8 mouse cellular contexts compared by ENCODE assay signal in the genomic region with DNA sequence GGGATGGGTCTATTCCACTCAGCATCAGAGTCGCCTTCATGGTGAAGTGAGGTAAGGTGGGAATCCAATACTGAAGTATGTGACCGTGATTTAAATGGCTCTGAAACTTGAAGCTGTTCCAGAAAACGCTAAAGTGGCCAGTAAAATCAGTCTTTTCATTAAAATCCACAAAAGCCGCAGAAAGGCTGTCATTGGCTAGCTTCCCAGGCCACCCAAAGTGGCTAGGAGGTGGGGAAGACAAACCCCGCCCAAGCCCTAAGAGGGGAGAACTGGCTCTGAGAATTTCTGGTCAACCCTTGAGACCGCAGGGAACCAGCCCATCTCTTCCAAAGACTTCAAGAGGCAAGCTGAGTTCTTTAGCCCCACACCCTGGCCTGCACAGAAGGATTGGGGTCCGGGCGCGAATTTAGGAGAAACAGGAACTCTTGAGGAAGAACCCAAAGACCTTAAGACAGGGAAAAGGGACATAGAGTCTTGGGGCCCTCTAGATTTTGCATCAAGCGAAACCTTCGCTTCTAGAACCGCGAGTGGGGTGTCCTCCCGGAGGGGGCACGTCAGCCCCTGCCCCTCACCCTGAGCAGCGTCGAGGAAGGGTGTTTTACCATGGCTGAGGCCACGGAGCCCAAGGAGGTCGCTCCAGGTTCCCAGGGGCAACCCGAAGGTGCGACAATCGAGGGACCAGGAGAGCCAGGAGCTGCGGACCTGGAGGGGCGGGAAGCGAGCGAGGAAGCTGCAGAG. TPM values are rescaled to one million over a fixed set of nuclear protein-coding genes. Genes with fewer than 3 reads are reported as not detected.
DNase-seq lines count a peak whose midpoint lies in the region; ATAC-seq and TF ChIP-seq lines count a peak whose summit lies in the region.

No protein-coding gene starts in this region.

- H3K4me2 ChIP-seq in heart, embryonic 16.5 days (ENCODE audit: low read depth, low read length) = peak overlapping the region; percentile 96
- H3K4me2 ChIP-seq in hindbrain, postnatal 0 days (ENCODE audit: low read depth, low read length) = peak overlapping the region; percentile 86
- H3K4me2 ChIP-seq in midbrain, embryonic 14.5 days (ENCODE audit: low read length) = peak overlapping the region; percentile 87

- H3K4me1 ChIP-seq in heart, embryonic 16.5 days (ENCODE audit: control insufficient read depth, insufficient read depth, low read length) = peaks cover 19% of the 10 kb centered on the region
- 0 out of 2 replicates have a peak, but pooled peaks cover 9% of the 10 kb centered on the region for H3K4me1 ChIP-seq in hindbrain, postnatal 0 days (ENCODE audit: insufficient read depth, low read length)
- peaks cover 10% of the 10 kb centered on the region for H3K4me1 ChIP-seq in midbrain, embryonic 14.5 days (ENCODE audit: control insufficient read depth, insufficient read depth, low read length)

- DNase-seq in heart, postnatal 36 days = no peak
- DNase-seq in hindbrain, postnatal 0 days (ENCODE audit: low spot score) = no peak
- DNase-seq in midbrain, embryonic 14.5 days = no peak
- DNase-seq in right cerebral cortex, postnatal 14 days = no peak
- no peak for DNase-seq in cerebellum, adult 18-20 months

- H3K9ac ChIP-seq in heart, embryonic 16.5 days (ENCODE audit: low read length) = peak overlapping the region; percentile 72
- peak overlapping the region; percentile 46; the same call in 1 of the 2 replicates for H3K9ac ChIP-seq in hindbrain, postnatal 0 days (replicated peaks; ENCODE audit: low read length)
- H3K9ac ChIP-seq in midbrain, embryonic 14.5 days (replicated peaks; ENCODE audit: low read length) = peak overlapping the region; percentile 48; the same call in 1 of the 2 replicates

- H3K27ac ChIP-seq in heart, embryonic 16.5 days (ENCODE audit: low read length) = no peak overlapping the region
- H3K27ac ChIP-seq in hindbrain, postnatal 0 days = peak overlapping the region; percentile 36; the same call in 1 of the 2 replicates
- H3K27ac ChIP-seq in midbrain, embryonic 14.5 days (replicated peaks; ENCODE audit: low read depth, low read length) = no peak overlapping the region

- H3K27me3 ChIP-seq in heart, embryonic 16.5 days (ENCODE audit: control insufficient read depth, insufficient read depth, low read length) = peaks cover 47% of the 10 kb centered on the region
- H3K27me3 ChIP-seq in hindbrain, postnatal 0 days (ENCODE audit: insufficient read depth, low read length) = peaks cover 25% of the 10 kb centered on the region
- H3K27me3 ChIP-seq in midbrain, embryonic 14.5 days (ENCODE audit: control insufficient read depth, insufficient read depth, low read length) = peaks cover 33% of the 10 kb centered on the region

- no peaks in the 10 kb centered on the region for H3K36me3 ChIP-seq in heart, embryonic 16.5 days (ENCODE audit: control insufficient read depth, insufficient read depth)
- no peaks in the 10 kb centered on the region for H3K36me3 ChIP-seq in hindbrain, postnatal 0 days (ENCODE audit: insufficient read depth, low read length)
- H3K36me3 ChIP-seq in midbrain, embryonic 14.5 days (ENCODE audit: control insufficient read depth, insufficient read depth, low read length) = no peaks in the 10 kb centered on the region

- no peaks in the 10 kb centered on the region; the same call in 1 of the 2 replicates for H3K9me3 ChIP-seq in heart, embryonic 16.5 days (replicated peaks; ENCODE audit: control insufficient read depth, low read length)
- H3K9me3 ChIP-seq in hindbrain, postnatal 0 days (ENCODE audit: low read length) = no peaks in the 10 kb centered on the region
- H3K9me3 ChIP-seq in midbrain, embryonic 14.5 days (ENCODE audit: control insufficient read depth, low read length) = no peaks in the 10 kb centered on the region

- no peak for TF ChIP-seq CTCF in hindbrain, postnatal 0 days (IDR thresholded peaks at IDR 0.05; ENCODE audit: low read depth)

- peak overlapping the region; percentile 71 for H3K4me3 ChIP-seq in heart, embryonic 16.5 days (ENCODE audit: low read length)
- peak overlapping the region; percentile 47 for H3K4me3 ChIP-seq in hindbrain, postnatal 0 days (ENCODE audit: low read length)
- H3K4me3 ChIP-seq in midbrain, embryonic 14.5 days (replicated peaks; ENCODE audit: low read depth, low read length) = peak overlapping the region; percentile 42

- 14% methylated on average over 26 of the region's 26 CpGs for WGBS in heart, embryonic 16.5 days
- 10% methylated on average over 26 of the region's 26 CpGs for whole genome bisulfite sequencing in hindbrain, postnatal 0 days
- WGBS in midbrain, embryonic 14.5 days = 8% methylated on average over 26 of the region's 26 CpGs

- intact Hi-C loops in heart, postnatal 36 days (cut with DNase I) = no loop called here

- no peak for ATAC-seq in heart, embryonic 16.5 days (replicated peaks; ENCODE audit: extremely low read depth, insufficient read depth, low FRiP score)
- peak; percentile 27; the same call in 1 of the 2 replicates for ATAC-seq in common myeloid progenitor, adult 5-6 weeks (replicated peaks; ENCODE audit: low read depth, poor library complexity, severe bottlenecking)
- ATAC-seq in hindbrain, postnatal 0 days = 0 out of 2 replicates have a peak, but pooled peaks have one; percentile 15
- no peak for ATAC-seq in midbrain, embryonic 14.5 days (ENCODE audit: low FRiP score, low TSS enrichment)
- ATAC-seq in inflammation-experienced regulatory T-cells, adult 6 months = no peak

RNA-seq across cellular contexts. Expression of a gene that starts 12.5 kb away (rescaled TPM):
- polyA plus RNA-seq in heart, embryonic 16.5 days (2015; fragmentation: Nextera tagmentation; extraction: Ambion mirVana) = 1.9 and 3.4 TPM in 2 replicates
- total RNA-seq in heart, postnatal 36 days (2021) = under 1 TPM; 0.08 to 0.25 TPM
- total RNA-seq in common myeloid progenitor, adult 5-6 weeks (2017) = not detected in 2 replicates
- total RNA-seq in hindbrain, postnatal 0 days (2014; rRNA removed) = 4.5 and 6.2 TPM in 2 replicates
- polyA plus RNA-seq in hindbrain, postnatal 0 days (2015; fragmentation: Nextera tagmentation; extraction: Ambion mirVana) = 7.7 and 8.9 TPM in 2 replicates
- polyA plus RNA-seq in midbrain, embryonic 14.5 days (2014; fragmentation: Nextera tagmentation; extraction: Ambion mirVana) = 0.91 TPM in 1 of 2 replicates, not detected in the other
- polyA plus RNA-seq in inflammation-experienced regulatory T-cells, adult 6 months (2017; shearing (Covaris generic)) = not detected

RNA-seq across cellular contexts. Expression of a gene that starts 27.4 kb away (rescaled TPM):
- 80.7 and 89.2 TPM in 2 replicates for polyA plus RNA-seq in heart, embryonic 16.5 days (2015; fragmentation: Nextera tagmentation; extraction: Ambion mirVana)
- total RNA-seq in heart, postnatal 36 days (2021) = 10 to 100 TPM; 50.8 to 99.4 TPM
- total RNA-seq in common myeloid progenitor, adult 5-6 weeks (2017) = 7.6 and 13.8 TPM in 2 replicates
- 78.9 and 87.1 TPM in 2 replicates for total RNA-seq in hindbrain, postnatal 0 days (2014; rRNA removed)
- polyA plus RNA-seq in hindbrain, postnatal 0 days (2015; fragmentation: Nextera tagmentation; extraction: Ambion mirVana) = 63.0 and 67.4 TPM in 2 replicates
- polyA plus RNA-seq in midbrain, embryonic 14.5 days (2014; fragmentation: Nextera tagmentation; extraction: Ambion mirVana) = 63.4 and 71.1 TPM in 2 replicates
- 1 to 10 TPM; 1.8 to 3.3 (median 1.9) TPM for polyA plus RNA-seq in inflammation-experienced regulatory T-cells, adult 6 months (2017; shearing (Covaris generic))

Comparison
In these comparisons a context has a peak if more than half of its experiments do, and no peak if none do; other contexts are left out.
1. ATAC-seq: peak in common myeloid progenitor, adult 5-6 weeks (single experiment) and hindbrain, postnatal 0 days (single experiment); none in heart, embryonic 16.5 days (single experiment), midbrain, embryonic 14.5 days (single experiment) and inflammation-experienced regulatory T-cells, adult 6 months (single experiment).
2. RNA of a gene that starts 27.4 kb away (polyA plus RNA-seq): 80.7 to 89.2 TPM in heart, embryonic 16.5 days, 63.4 to 71.1 TPM in midbrain, embryonic 14.5 days and 63.0 to 67.4 TPM in hindbrain, postnatal 0 days; 1.8 to 3.3 TPM in inflammation-experienced regulatory T-cells, adult 6 months; every median in the first group is over 10 times any median in the second.
3. Peak in every context shown above with its lines, with median percentiles within 50 percentile points of each other: H3K4me2 ChIP-seq, H3K4me3 ChIP-seq and H3K9ac ChIP-seq.